ENCODE assay signal across 9 mouse cellular contexts in the genomic region with DNA sequence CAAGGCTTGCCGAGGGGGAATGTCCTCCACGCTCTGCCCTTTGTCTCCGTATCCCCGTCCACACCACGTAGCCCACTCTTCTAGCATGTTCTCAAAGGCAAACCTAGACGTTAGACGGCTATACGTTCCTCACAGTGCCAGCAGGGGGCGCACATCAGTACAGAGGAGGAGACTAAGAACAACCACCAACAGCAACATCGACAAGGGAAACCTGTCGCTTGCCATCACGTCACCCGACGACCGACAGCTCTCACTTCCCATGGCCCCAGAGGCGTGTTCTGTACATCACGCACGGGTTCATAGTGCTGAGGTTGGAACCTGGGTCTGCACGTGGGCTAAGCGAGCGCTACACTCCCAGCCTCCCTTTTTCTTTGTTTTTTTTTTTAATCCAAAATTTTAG.
DNase-seq lines count a peak whose midpoint lies in the region; ATAC-seq and TF ChIP-seq lines count a peak whose summit lies in the region.
"Had no signal": no experiment of that assay in that cellular context is flagged by ENCODE, and none has a peak within 500 bp of the region (broad histone marks: within the 10 kb centered on the region; RNA-seq: fewer than 3 reads in every experiment).

No protein-coding gene starts in this region.

- no peak for TF ChIP-seq EP300 in MEL (IDR thresholded peaks at IDR 0.05; ENCODE audit: low read depth in 1 of 2, low read length in 2 of 2)

- no peak overlapping the region for H3K9ac ChIP-seq in MEL (ENCODE audit: control insufficient read depth, low read depth, low read length, poor library complexity, severe bottlenecking)
- H3K9ac ChIP-seq: forebrain, embryonic 15.5 days had no signal

- H3K27ac ChIP-seq in layer of hippocampus, adult 2 months: no peak overlapping the region
- H3K27ac ChIP-seq in MEL (ENCODE audit: control insufficient read depth, low read depth, low read length): no peak overlapping the region
- H3K27ac ChIP-seq: forebrain, embryonic 15.5 days had no signal

- ATAC-seq in megakaryocyte progenitor cell, adult 5-6 weeks (replicated peaks; ENCODE audit: poor library complexity): peak; percentile 45
- ATAC-seq: forebrain, embryonic 15.5 days had no signal

- H3K27me3 ChIP-seq in MEL (ENCODE audit: control insufficient read depth in 1 of 2, insufficient read depth in 2 of 2, low read length in 2 of 2): no peaks in the 10 kb centered on the region
- H3K27me3 ChIP-seq: forebrain, embryonic 15.5 days had no signal

- no peak for TF ChIP-seq RAD21 in MEL (IDR thresholded peaks at IDR 0.05; ENCODE audit: low read depth, low read length)

- H3K4me1 ChIP-seq in MEL (ENCODE audit: control insufficient read depth in 1 of 2, insufficient read depth in 2 of 2, low read length in 2 of 2): no peaks in the 10 kb centered on the region

- no peak overlapping the region for H3K4me3 ChIP-seq in layer of hippocampus, adult 2 months
- no peak overlapping the region for H3K4me3 ChIP-seq in MEL (ENCODE audit: control insufficient read depth in 1 of 2, insufficient read depth in 1 of 2, low read depth in 2 of 2, low read length in 2 of 2)
- H3K4me3 ChIP-seq: forebrain, embryonic 15.5 days had no signal

- TF ChIP-seq POLR2A in MEL (IDR thresholded peaks at IDR 0.05; ENCODE audit: control insufficient read depth in 1 of 2, insufficient read depth in 1 of 2, low read depth in 1 of 2, low read length in 2 of 2, poor library complexity in 1 of 2): no peak

- DNase-seq in cerebellum, adult 18-20 months: peak; percentile 32 to 46
- no peak for DNase-seq in cerebellum, adult 11-12 months
- DNase-seq in layer of hippocampus, adult 2 months (ENCODE audit: low spot score in 2 of 2): no peak
- no peak for DNase-seq in layer of hippocampus, postnatal 36 days
- DNase-seq in MEL (ENCODE audit: low read depth, low spot score): no peak
- DNase-seq in frontal cortex, postnatal 25 days (ENCODE audit: low spot score in 2 of 2): no peak
- no peak for DNase-seq in left cerebral cortex, adult 9 months (ENCODE audit: low spot score in 2 of 2)

- H3K36me3 ChIP-seq in MEL (ENCODE audit: control insufficient read depth in 1 of 2, insufficient read depth in 2 of 2, low read length in 2 of 2): no peaks in the 10 kb centered on the region
- H3K36me3 ChIP-seq: forebrain, embryonic 15.5 days had no signal

- no peaks in the 10 kb centered on the region for H3K79me2 ChIP-seq in MEL (ENCODE audit: control insufficient read depth, insufficient read depth, low read length, poor library complexity)

- H3K9me3 ChIP-seq in MEL (replicated peaks; ENCODE audit: insufficient read depth, low read length): no peaks in the 10 kb centered on the region
- H3K9me3 ChIP-seq: forebrain, embryonic 15.5 days had no signal

- peak; percentile 75 for TF ChIP-seq CTCF in layer of hippocampus, adult 2 months (conservative IDR thresholded peaks at IDR 0.05)
- peak; percentile 39 to 59 (median 59) for TF ChIP-seq CTCF in MEL (IDR thresholded peaks at IDR 0.05 in 2 of 3, conservative IDR thresholded peaks at IDR 0.05 in 1 of 3; ENCODE audit: control insufficient read depth in 1 of 3, insufficient read depth in 1 of 3, low read depth in 2 of 3, low read length in 3 of 3, poor library complexity in 1 of 3, severe bottlenecking in 1 of 3)

TF ChIP-seq in MEL, 35 proteins besides CTCF, POLR2A, EP300 and RAD21:
- TF ChIP-seq USF2 (IDR thresholded peaks at IDR 0.05; ENCODE audit: borderline replicate concordance in 1 of 2, insufficient read depth in 1 of 2, low read depth in 1 of 2, low read length in 2 of 2) (no peak), MAFK (IDR thresholded peaks at IDR 0.05; ENCODE audit: borderline replicate concordance, low read depth, low read length) (no peak), ZNF384 (IDR thresholded peaks at IDR 0.05; ENCODE audit: low read depth, low read length) (no peak), SIN3A (IDR thresholded peaks at IDR 0.05; ENCODE audit: low read length) (no peak), ZKSCAN1 (IDR thresholded peaks at IDR 0.05; ENCODE audit: low read depth, low read length) (no peak), JUND (IDR thresholded peaks at IDR 0.05; ENCODE audit: low read depth, low read length) (no peak), KAT2A (conservative IDR thresholded peaks at IDR 0.05; ENCODE audit: low read depth, low read length) (no peak), USF1 (IDR thresholded peaks at IDR 0.05; ENCODE audit: low read depth, low read length) (no peak), E2F4 (IDR thresholded peaks at IDR 0.05; ENCODE audit: borderline replicate concordance, low read depth, low read length) (no peak)

Comparison
In these comparisons a context has a peak if more than half of its experiments do, and no peak if none do; other contexts are left out.
1. DNase-seq: peak in cerebellum, adult 18-20 months (2 of 2); none in cerebellum, adult 11-12 months (single experiment), layer of hippocampus, adult 2 months (0 of 2), layer of hippocampus, postnatal 36 days (0 of 2), MEL (single experiment), frontal cortex, postnatal 25 days (0 of 2) and left cerebral cortex, adult 9 months (0 of 2).